Mouse (Mus musculus) G1E (cell line): Measurements from ENCODE around the gene Rab5c. TPM values are rescaled to one million over a fixed set of nuclear protein-coding genes. Genes with fewer than 3 reads are reported as not detected.
A peak's percentile ranks its signal among the peaks of the same experiment; 100 is the strongest.

ENCODE experiments used
- ATAC-seq: 2 replicates; pipeline ENCODE4 v1.8.0; 2016; ENCODE audit warnings: mild to moderate bottlenecking; ENCODE audit not compliant: insufficient number of reproducible peaks, poor library complexity, low FRiP score, severe bottlenecking; ENCODE audit errors: extremely low read depth
- DNase-seq: peaks from one replicate; pipeline ENCODE4 v3.0.0; 2012; ENCODE audit warnings: low spot score
- H3K27me3 ChIP-seq: 2 replicates; pipeline ENCODE4 v1.6.1; 2012; ENCODE audit warnings: mild to moderate bottlenecking, low read length, inconsistent platforms; ENCODE audit not compliant: insufficient read depth
- H3K36me3 ChIP-seq: replicated peaks from 2 replicates; pipeline ENCODE3; 2012; ENCODE audit warnings: mild to moderate bottlenecking, inconsistent platforms
- H3K4me1 ChIP-seq: 2 replicates; pipeline ENCODE4 v1.6.1; 2012; ENCODE audit warnings: low read depth, low read length, inconsistent platforms, mixed read lengths; ENCODE audit not compliant: insufficient read depth
- H3K4me3 ChIP-seq: 2 replicates; pipeline ENCODE4 v1.5.1; 2012; ENCODE audit warnings: low read depth, mild to moderate bottlenecking, inconsistent platforms, low read length, moderate library complexity, mixed read lengths
- H3K9me3 ChIP-seq: replicated peaks from 2 replicates; pipeline ENCODE4 v1.6.1; 2012; ENCODE audit warnings: inconsistent platforms
- CTCF ChIP-seq: IDR thresholded peaks from 2 replicates; pipeline ENCODE4 v1.5.1; 2012; ENCODE audit warnings: low read depth, low read length, inconsistent platforms, mixed read lengths
- GATA1 ChIP-seq: IDR thresholded peaks from 2 replicates; pipeline ENCODE4 v1.6.1; 2012; ENCODE audit warnings: borderline replicate concordance, low read length, inconsistent platforms, mixed read lengths
- GATA2 ChIP-seq: IDR thresholded peaks from 2 replicates; pipeline ENCODE4 v1.6.1; 2012; ENCODE audit warnings: low read depth, low read length, inconsistent platforms, borderline replicate concordance
- POLR2AphosphoS5 ChIP-seq: IDR thresholded peaks from 2 replicates; pipeline ENCODE4 v1.6.1; 2012; ENCODE audit warnings: low read depth, low read length, inconsistent platforms; ENCODE audit not compliant: insufficient replicate concordance
- TAL1 ChIP-seq: conservative IDR thresholded peaks from 2 replicates; pipeline ENCODE4 v1.6.1; 2012; ENCODE audit warnings: low read depth, low read length, inconsistent platforms, mixed read lengths
- polyA plus RNA-seq: library from polyadenylated mRNA; stranded (reverse); fragments of >175 nt; gene quantifications from 2 replicates; pipeline ENCODE4 v1.2.3, GENCODE M21; 2012
- total RNA-seq, 2 experiments: library from RNA; stranded (forward) in 1 of 2; stranded (reverse) in 1 of 2; fragments of 200-1000 nt in 1 of 2; fragments of >200 nt in 1 of 2; fragmentation: Nextera tagmentation in 1 of 2; gene quantifications; 2 replicates each; pipeline ENCODE4 v1.2.3; 2014 to 2017

Gene Rab5c
- total and polyA plus RNA-seq, 3 experiments = 153 to 362 (median 202) TPM

DNA sequence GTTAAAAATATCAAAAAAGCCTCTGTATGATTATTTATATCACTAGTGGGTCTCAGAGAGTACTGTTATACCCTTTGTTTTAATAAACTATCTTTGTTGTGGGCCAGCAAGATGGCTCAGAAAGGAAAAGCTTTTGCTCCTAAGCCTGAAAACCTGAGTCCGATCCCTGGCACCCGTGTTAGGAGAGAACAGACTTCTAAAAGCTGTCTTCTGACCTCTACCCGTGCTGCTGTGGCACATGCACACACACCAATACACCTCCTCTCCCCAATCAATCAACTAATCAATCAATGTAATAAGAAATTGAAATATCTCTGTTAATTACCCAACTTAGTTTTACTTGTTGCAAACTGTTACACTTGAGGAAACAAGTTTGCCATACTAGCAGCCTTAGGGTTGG lies 37.3 kb downstream of the Rab5c start:
- ATAC-seq (no peak), DNase-seq (no peak)
- Histone ChIP-seq H3K27me3 (no peaks in the 10 kb centered on the region; the same call in 1 of the 2 replicates), H3K9me3 (no peaks in the 10 kb centered on the region), H3K4me1 (peaks cover 37% of the 10 kb centered on the region), H3K36me3 (peaks cover 60% of the 10 kb centered on the region), H3K4me3 (no peak overlapping the region)
- TF ChIP-seq CTCF = no peak

DNA sequence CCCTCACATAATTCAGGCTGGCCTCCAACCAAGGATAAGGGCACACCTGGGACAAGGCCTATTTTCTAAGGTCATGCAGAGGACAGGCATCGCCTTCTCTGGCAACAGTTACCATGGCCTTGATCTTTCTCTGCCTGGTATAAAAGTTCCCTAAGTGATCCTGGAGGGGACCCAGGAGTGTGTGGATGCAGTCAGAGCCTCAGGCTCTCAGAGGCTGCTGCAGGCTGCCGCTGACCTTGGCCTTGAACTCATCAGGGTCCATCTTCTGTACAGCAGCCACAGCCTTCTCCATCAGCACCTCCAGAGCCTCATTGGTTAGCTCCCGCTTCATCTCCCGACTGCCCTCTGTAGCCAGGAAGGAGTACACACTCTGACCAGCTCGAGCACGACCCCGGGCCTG lies 40.1 kb downstream of the Rab5c start:
- Histone ChIP-seq H3K4me1 (peaks cover 19% of the 10 kb centered on the region), H3K9me3 (no peaks in the 10 kb centered on the region), H3K36me3 (peaks cover 33% of the 10 kb centered on the region), H3K27me3 (peaks cover 7% of the 10 kb centered on the region), H3K4me3 (no peak overlapping the region)
- DNase-seq (no peak), ATAC-seq (no peak)
- no peak for TF ChIP-seq CTCF
- no peak for TF ChIP-seq TAL1
- TF ChIP-seq GATA1 = no peak
- TF ChIP-seq POLR2AphosphoS5 = no peak
- no peak for TF ChIP-seq GATA2

DNA sequence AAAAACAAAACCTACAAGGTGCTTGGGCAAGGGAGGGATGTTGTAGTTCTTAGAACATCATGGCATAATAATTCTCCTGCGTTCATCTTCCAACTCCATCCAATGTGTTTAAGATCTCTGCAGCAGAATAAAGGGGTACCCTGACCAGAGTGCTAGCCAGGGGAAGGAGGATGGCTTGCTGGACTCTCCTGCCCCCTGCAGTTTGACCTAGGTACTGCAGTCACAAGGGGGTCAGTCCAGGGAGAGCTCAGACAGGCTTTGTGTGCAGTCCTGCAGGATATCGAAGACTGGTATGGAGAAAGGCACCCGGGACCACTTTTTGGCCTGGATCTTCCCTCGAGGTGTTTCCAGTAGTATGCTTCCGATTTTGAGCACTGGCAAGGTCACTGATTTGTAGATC lies 43.1 kb downstream of the Rab5c start:
- ATAC-seq = no peak
- H3K4me3 ChIP-seq = no peak overlapping the region
- DNase-seq = peak; percentile 64
- TF ChIP-seq GATA1 = no peak
- TF ChIP-seq GATA2 = no peak
- peak; percentile 91 for TF ChIP-seq CTCF
- no peak for TF ChIP-seq TAL1
- H3K9me3 ChIP-seq = no peaks in the 10 kb centered on the region
- peaks cover 11% of the 10 kb centered on the region for H3K4me1 ChIP-seq
- H3K36me3 ChIP-seq = peaks cover 21% of the 10 kb centered on the region
- peaks cover 35% of the 10 kb centered on the region for H3K27me3 ChIP-seq

DNA sequence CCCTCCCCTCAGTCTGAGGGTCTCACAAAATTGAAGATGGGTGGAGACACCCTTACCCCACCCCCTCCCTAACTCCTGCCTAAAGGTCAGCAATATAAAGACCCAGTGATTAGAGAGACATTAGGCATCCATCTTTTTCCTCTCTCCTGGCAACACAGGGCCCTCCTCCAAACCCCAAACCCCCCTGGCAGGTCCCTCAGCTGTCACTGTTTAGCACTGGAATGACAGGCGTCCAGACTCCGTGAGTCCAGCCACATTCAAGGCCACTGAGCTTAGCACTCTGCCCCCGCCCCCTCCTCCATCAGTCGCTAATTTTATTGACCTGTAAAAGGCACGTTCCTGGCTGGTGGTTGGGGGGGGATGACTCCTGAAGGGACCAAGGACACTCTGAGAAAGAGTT lies 44.9 kb downstream of the Rab5c start:
- DNase-seq (no peak), ATAC-seq (no peak)
- TF ChIP-seq CTCF (no peak), GATA2 (no peak), TAL1 (no peak), GATA1 (no peak), POLR2AphosphoS5 (no peak)
- Histone ChIP-seq H3K27me3 (peaks cover 44% of the 10 kb centered on the region), H3K9me3 (no peaks in the 10 kb centered on the region), H3K36me3 (peaks cover 9% of the 10 kb centered on the region), H3K4me3 (no peak overlapping the region), H3K4me1 (peaks cover 11% of the 10 kb centered on the region)

DNA sequence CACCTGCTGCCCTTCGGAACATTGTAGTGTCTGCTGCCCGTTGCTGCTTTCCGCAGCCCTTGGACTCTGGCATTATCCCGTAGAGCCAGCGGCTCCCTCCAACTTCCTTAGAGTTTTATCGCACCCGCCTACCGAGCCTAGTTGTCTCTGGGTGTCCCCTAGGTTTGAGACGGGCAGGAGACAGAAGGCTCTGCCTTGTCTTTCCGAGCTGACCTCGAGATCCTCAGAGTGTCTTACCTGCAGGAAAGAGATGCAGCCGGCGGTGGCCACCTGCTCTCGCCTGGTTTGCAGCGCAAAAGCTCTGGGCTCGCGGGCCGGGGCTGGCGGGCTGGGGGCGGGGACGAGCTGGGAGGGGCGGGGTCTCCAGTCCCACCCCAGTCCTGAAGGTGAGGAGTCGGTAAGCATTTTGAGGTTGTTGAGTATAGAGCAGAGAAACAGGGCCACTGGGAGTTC lies 45.8 kb downstream of the Rab5c start, which contains the start of gene Zfp385c:
TSS of gene Zfp385c (minus strand) at position 292 of the 453 bp plus-strand sequence.
- ATAC-seq (no peak), DNase-seq (no peak)
- TF ChIP-seq POLR2AphosphoS5 = no peak
- no peak for TF ChIP-seq TAL1
- TF ChIP-seq GATA2 = no peak
- H3K9me3 ChIP-seq = no peaks in the 10 kb centered on the region
- H3K4me3 ChIP-seq = no peak within 1 kb of the TSS; the same call in 1 of the 2 replicates
- peaks cover 11% of the 10 kb centered on the region for H3K4me1 ChIP-seq
- H3K27me3 ChIP-seq = peaks cover 52% of the 10 kb centered on the region
- H3K36me3 ChIP-seq = peaks cover 5% of the 10 kb centered on the region

DNA sequence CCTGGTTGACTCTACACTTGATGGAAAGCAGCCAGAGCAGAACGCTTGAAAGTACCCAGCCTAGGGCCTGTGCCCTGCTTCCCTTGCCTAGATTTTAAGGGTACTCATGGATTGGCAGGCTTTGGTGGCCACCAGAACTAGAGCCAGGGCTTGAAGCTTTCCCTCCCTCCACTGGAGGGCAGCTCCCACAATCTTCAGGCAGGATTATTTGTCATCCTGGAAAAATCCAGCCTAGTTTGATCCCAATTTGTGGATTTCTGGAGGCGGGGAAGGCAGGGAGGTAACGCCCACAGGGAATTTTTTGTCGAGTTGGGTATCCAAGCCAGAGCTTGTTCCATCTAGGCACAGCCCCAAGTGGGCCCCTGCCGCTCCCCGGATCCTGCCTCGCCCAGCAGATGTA lies 47.6 kb downstream of the Rab5c start:
- peaks cover 11% of the 10 kb centered on the region for H3K4me1 ChIP-seq
- no peaks in the 10 kb centered on the region for H3K36me3 ChIP-seq
- TF ChIP-seq POLR2AphosphoS5 = no peak
- no peak for TF ChIP-seq GATA2
- no peak for TF ChIP-seq TAL1
- no peak for TF ChIP-seq GATA1
- TF ChIP-seq CTCF = no peak
- no peaks in the 10 kb centered on the region for H3K9me3 ChIP-seq
- ATAC-seq = no peak
- no peak for DNase-seq
- H3K27me3 ChIP-seq = peaks cover 60% of the 10 kb centered on the region
- no peak overlapping the region for H3K4me3 ChIP-seq

DNA sequence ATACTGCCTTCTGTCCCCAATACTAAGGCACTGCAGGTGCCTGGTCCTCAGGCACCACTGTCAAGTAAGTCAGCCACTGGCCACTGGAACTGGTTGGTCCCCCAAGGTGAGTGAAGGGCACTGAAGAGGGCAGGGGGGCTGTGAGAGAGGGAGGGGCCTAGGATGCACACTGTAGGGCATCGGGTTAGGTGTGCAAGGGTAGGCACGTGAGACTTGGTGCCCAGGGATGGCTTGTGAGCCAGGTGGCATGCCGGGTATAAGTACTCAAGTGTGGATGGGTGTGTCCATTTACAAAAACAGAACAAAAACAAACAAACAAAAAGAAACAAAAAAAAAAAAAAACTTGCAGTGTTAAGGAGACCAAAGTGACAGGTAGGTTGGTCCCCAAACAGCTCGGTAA lies 49.6 kb downstream of the Rab5c start:
- Histone ChIP-seq H3K27me3 (peaks cover 70% of the 10 kb centered on the region), H3K36me3 (no peaks in the 10 kb centered on the region), H3K4me3 (no peak overlapping the region), H3K9me3 (no peaks in the 10 kb centered on the region), H3K4me1 (peaks cover 11% of the 10 kb centered on the region)
- DNase-seq (no peak), ATAC-seq (no peak)
- TF ChIP-seq GATA2 (no peak), TAL1 (no peak), GATA1 (no peak), CTCF (no peak), POLR2AphosphoS5 (no peak)
